Mouse (Mus musculus) embryo, embryonic 10 days (tissue): ENCODE results near the gene Srbd1.

Experiments
- DNase-seq: peaks from one replicate; pipeline ENCODE4 v3.0.0-alpha.2; 2015; ENCODE audit warnings: low spot score

The Srbd1 gene

GRCm38 (mm10) chr17:86034641-86035040 is 110.3 kb downstream of the Srbd1 start:
- no peak for DNase-seq

DNA sequence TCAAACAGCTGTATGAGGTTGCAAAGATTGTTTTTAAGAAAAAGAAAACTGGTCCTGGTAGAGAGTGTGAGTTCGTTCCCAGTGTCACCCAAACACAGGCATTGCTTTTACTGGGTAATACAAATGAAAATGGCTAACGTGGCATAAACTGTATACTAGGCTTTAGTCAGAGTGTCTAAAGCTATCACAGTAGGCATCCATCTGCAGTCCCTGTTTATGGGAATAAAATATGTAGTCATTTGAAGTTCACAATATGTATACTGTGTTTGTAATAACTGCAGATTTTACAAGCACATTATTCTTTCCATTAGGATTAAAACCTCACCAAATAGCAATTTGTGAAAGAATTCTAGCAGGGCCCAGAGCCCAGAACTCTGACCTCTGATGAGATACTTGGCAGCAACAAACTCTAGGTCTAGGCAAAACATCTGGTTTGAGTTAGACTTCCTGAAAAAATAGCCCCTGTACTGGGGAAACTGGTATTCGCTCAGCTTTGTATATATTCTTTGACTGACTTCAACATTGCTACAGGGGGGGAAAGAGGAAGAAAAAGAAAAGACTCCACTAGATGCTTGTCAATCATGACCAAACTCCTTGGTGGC is 112.8 kb downstream of the Srbd1 start:
- DNase-seq, result peak; percentile 64

- DNase-seq, result peak; percentile 13
Measured at GRCm38 (mm10) chr17:86030016-86030415, 115.0 kb downstream of the Srbd1 start.

DNA sequence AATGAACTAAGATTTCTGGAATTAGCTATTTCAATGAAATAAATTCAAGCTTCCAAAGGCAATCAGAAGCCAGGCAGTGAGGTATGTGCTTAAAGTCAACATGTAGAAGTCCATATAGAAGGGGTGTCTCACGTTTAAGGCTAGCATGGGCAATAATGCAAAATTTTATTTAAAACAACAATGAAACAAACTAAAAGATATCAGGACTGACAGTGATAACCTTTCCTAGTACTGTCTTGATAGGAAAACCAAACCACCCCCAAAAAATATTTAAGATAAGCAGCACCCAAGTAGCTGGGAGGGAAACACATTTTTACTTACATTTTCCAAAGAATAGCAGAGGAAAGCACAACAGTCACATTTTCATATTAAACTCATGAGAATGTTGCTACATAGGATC is 115.8 kb downstream of the Srbd1 start:
- DNase-seq, result no peak

DNA sequence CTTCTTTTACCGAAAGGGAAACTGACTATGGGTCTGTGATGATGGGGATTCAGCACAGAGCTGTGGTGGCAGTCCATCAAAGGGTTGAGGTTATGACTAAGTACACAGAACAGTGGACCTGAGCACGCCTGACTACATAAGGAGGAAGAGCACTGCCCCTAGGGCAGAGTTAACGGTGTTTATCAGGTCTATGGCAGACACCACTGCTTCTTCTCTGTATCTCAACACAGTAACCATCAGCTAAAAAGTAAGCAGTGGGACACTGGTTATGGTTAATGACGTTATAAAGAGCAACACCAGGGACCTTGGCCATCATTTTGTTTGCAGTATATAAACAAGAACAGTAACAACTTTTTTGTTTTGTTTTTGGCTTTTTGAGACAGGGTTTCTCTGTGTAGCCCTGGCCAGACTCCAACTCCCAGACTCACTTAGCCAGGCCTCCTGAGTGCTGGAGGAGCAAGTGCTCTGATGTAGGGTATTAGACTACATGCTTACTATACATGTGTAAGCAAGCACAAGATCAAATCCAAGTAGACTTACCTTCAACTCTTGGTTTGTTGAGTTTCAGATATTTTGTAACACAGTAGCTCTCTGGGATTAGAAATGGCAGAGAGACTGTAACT is 117.3 kb downstream of the Srbd1 start:
- no peak for DNase-seq

- DNase-seq, result no peak
Measured at GRCm38 (mm10) chr17:86024589-86024988, 120.4 kb downstream of the Srbd1 start.

DNA sequence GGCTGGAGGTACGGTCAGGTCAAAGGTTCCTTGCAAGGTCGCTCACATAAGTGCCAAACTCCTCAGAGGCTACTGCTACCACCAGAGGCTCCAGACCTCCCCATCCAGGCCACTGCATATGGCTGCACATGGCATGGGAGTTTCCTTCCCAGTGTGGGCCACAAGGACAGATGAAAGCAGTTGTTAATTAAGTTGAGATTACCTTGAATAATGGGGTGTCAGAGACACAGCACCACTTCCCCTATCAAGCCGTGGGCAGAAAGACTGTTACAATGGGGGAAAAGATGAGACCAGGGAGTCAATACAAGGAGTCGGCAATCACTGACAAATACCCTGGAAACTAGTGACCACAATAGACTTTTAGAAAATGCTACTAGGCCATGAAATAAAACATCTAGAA is 122.6 kb downstream of the Srbd1 start:
- DNase-seq, result no peak

GRCm38 (mm10) chr17:86021815-86022214 is 123.2 kb downstream of the Srbd1 start:
- DNase-seq, result no peak

- no peak for DNase-seq
Measured at GRCm38 (mm10) chr17:86021231-86021630, 123.7 kb downstream of the Srbd1 start.

GRCm38 (mm10) chr17:86019793-86020192 is 125.2 kb downstream of the Srbd1 start:
- no peak for DNase-seq

- no peak for DNase-seq
Measured at GRCm38 (mm10) chr17:86014246-86014645, 130.7 kb downstream of the Srbd1 start.

DNA sequence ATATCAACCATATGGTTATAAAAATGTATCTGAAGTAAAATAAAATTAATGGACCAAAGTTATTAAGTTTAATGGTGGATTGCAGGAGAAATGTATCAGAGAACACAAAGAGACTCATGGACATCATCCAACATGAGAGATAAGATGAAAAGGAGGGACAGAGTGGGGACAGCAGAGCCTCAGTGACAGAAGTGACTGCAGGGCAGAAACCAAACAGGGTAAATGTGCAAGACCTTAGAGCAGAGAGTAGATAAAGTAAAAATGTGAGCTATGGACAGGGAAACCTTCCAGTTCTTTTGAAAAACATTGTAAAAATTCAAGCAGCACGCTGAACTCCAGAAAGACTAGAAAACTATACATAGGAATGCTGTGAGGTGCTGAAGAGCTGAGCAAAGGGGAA is 132.4 kb downstream of the Srbd1 start:
- no peak for DNase-seq

DNA sequence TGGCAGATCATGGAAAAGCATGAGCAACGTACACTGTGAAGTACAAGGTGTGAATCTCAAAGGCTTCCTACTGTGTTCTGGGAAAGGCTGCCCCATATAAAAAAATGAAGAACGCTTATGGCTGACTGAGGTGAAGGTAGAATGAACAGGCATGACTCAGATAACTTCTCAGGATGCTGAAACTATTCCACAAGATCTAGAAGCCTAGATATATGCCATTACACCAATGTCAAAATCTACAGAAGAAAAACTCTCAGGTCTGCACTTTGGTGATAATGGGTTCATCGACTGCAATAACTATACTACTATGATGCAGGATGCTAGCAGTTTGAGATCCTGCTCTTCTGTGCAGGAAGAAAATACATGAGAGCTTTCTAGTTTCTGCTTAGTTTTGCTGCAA is 133.1 kb downstream of the Srbd1 start:
- DNase-seq, result no peak

DNA sequence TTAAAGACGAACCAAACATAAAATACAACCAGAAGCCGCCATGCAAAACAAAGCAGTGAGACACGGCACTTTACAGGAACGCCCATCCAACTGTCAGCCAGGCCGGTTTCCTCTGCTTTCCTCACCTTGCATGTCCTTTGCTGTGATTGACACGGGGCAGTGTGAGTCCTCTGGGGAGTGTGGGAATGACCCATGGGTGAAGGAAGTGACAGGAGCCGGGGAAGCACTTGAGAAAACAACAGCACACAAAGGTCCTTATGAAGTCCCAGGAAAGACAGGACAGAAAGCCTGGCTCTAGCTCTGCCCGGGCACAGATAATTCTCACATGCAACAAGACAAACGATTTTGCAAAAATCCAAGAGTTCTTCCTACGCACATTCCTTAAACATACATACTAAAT is 136.6 kb downstream of the Srbd1 start:
- no peak for DNase-seq

GRCm38 (mm10) chr17:86002113-86002512 is 142.9 kb downstream of the Srbd1 start:
- DNase-seq, result no peak

- no peak for DNase-seq
Measured at GRCm38 (mm10) chr17:86001667-86002066, 143.3 kb downstream of the Srbd1 start.

- no peak for DNase-seq
Measured at GRCm38 (mm10) chr17:85995727-85996126, 149.2 kb downstream of the Srbd1 start.

GRCm38 (mm10) chr17:85995086-85995485 is 149.9 kb downstream of the Srbd1 start:
- no peak for DNase-seq

- DNase-seq, result no peak
Measured at GRCm38 (mm10) chr17:85989058-85989769, 155.8 kb downstream of the Srbd1 start.

DNA sequence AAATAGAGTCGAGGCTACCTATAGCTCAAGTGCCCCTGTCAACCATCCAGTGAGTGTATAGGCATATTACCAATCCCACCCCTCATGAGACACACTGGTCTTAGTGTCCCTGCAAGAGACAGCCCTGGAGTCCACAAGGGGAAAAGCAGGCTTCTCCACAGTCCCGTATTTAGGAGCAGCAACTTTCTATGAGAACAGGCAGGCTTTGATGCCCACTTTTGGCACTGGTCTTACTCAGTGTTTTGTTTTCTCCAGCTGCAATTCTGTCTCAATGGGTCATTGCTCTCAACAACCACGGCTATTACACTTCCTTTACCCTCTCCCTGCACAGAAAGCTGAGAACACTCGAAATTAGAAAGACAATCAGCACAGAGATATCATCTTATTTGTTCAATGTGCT is 157.4 kb downstream of the Srbd1 start:
- no peak for DNase-seq

DNA sequence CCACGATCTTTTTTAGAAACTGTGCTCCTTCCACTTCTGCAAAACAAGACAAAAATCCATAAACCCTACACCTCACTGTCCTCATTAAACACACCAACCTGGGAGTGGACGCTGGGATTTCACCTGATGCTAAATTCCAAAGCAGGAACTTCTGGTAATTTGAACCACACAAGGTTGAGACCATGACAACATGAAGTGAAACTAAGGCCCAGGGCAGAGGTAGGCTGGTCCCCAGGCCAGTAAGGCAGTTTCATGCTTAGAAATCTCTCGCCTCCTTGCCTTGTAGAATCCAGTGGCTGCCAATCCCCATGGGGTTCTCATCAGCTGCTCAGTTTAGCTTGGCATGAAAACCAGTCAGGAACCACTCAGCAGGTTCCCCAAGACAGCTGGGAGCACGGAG is 158.4 kb downstream of the Srbd1 start:
- DNase-seq, result no peak

- DNase-seq, result no peak
Measured at GRCm38 (mm10) chr17:85986181-85986580, 158.8 kb downstream of the Srbd1 start.

- no peak for DNase-seq
Measured at GRCm38 (mm10) chr17:85985131-85985530, 159.8 kb downstream of the Srbd1 start.

GRCm38 (mm10) chr17:85982271-85982670 is 162.7 kb downstream of the Srbd1 start:
- DNase-seq, result no peak
